Mouse (Mus musculus) heart, embryonic 16.5 days (tissue): ENCODE measurements at regions not wholly inside any gene's neighbourhood (a gene's known extent, or its start where the extent isn't known, plus 50 kb on each side); places are given as distances from the start of the nearest gene placed in this dataset.

ENCODE experiments used
- ATAC-seq: fragments of 200-750 bp; cut with Nextera tagmentation; replicated peaks from 2 replicates; pipeline ENCODE4 v1.8.0; 2017; ENCODE audit warnings: moderate number of reproducible peaks; ENCODE audit not compliant: insufficient read depth, low FRiP score; ENCODE audit errors: extremely low read depth
- H3K27ac ChIP-seq: fragments of 300-500 bp; sonication (generic); 2 replicates; pipeline ENCODE4 v1.5.1; 2014; ENCODE audit warnings: mild to moderate bottlenecking, low read length, control low read depth, moderate library complexity
- H3K27me3 ChIP-seq: fragments of 300-500 bp; sonication (generic); 2 replicates; pipeline ENCODE4 v1.6.1; 2014; ENCODE audit warnings: low read length, mixed read lengths; ENCODE audit not compliant: control insufficient read depth, insufficient read depth
- H3K36me3 ChIP-seq: fragments of 300-500 bp; sonication (generic); 2 replicates; pipeline ENCODE4 v1.6.1; 2014; ENCODE audit not compliant: control insufficient read depth, insufficient read depth
- H3K4me1 ChIP-seq: fragments of 300-500 bp; sonication (generic); 2 replicates; pipeline ENCODE4 v1.6.1; 2014; ENCODE audit warnings: low read length, mixed read lengths; ENCODE audit not compliant: control insufficient read depth, insufficient read depth
- H3K4me2 ChIP-seq: fragments of 300-500 bp; sonication (generic); 2 replicates; pipeline ENCODE4 v1.6.1; 2014; ENCODE audit warnings: low read depth, mild to moderate bottlenecking, control low read depth, low read length
- H3K4me3 ChIP-seq: fragments of 300-500 bp; sonication (generic); 2 replicates; pipeline ENCODE4 v1.5.1; 2014; ENCODE audit warnings: mild to moderate bottlenecking, control low read depth, low read length
- H3K9ac ChIP-seq: fragments of 300-500 bp; sonication (generic); 2 replicates; pipeline ENCODE4 v1.6.1; 2014; ENCODE audit warnings: low read length, control low read depth
- H3K9me3 ChIP-seq: fragments of 300-500 bp; sonication (generic); replicated peaks from 2 replicates; pipeline ENCODE4 v1.6.1; 2016; ENCODE audit warnings: low read length; ENCODE audit not compliant: control insufficient read depth
- WGBS: fragments of 180-500 bp; shearing (Covaris S2); extraction: QIAGEN DNeasy Blood & Tissue Kit; methylation state at CpG from one replicate; pipeline ENCODE4 v1.1.7; 2014; 5-methylcytosine and 5-hydroxymethylcytosine counted together

GRCm38 (mm10) chr10:66951231-66951822 lies 144.6 kb upstream of the Jmjd1c start:
- H3K27me3 ChIP-seq, result no peaks in the 10 kb centered on the region
- H3K4me3 ChIP-seq, result no peak overlapping the region
- no peak for ATAC-seq
- no peaks in the 10 kb centered on the region for H3K4me1 ChIP-seq
- no peak overlapping the region for H3K27ac ChIP-seq
- no peak overlapping the region for H3K4me2 ChIP-seq
- no peak overlapping the region for H3K9ac ChIP-seq
- H3K9me3 ChIP-seq, result no peaks in the 10 kb centered on the region
- no peaks in the 10 kb centered on the region for H3K36me3 ChIP-seq
- WGBS, result 81% methylated on average over 8 of the region's 8 CpGs

DNA sequence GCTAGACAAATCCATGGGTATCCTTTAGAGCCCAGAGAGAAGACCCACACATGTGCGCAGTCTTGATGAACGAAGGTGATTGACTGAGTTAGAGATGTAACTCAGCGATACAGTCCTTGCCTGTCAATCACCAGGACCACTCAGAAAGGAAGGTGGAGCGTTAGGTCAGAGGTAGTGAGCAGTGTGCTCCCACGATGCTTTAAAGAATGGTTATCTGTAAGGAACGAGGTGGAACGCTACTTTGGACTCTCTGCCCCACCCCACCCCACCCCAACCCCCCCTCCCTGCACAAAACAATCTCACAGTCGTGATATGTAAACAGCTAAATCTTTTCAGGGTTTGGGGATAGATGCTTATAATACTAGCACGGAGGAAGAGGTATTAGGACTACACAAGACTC lies 144.0 kb upstream of the Jmjd1c start:
- no peak for ATAC-seq
- 70% methylated on average over 9 of the region's 9 CpGs for WGBS
- H3K36me3 ChIP-seq, result no peaks in the 10 kb centered on the region
- H3K27ac ChIP-seq, result no peak overlapping the region
- H3K9me3 ChIP-seq, result no peaks in the 10 kb centered on the region
- H3K9ac ChIP-seq, result no peak overlapping the region
- no peaks in the 10 kb centered on the region for H3K27me3 ChIP-seq
- H3K4me3 ChIP-seq, result no peak overlapping the region
- no peaks in the 10 kb centered on the region for H3K4me1 ChIP-seq
- no peak overlapping the region for H3K4me2 ChIP-seq

DNA sequence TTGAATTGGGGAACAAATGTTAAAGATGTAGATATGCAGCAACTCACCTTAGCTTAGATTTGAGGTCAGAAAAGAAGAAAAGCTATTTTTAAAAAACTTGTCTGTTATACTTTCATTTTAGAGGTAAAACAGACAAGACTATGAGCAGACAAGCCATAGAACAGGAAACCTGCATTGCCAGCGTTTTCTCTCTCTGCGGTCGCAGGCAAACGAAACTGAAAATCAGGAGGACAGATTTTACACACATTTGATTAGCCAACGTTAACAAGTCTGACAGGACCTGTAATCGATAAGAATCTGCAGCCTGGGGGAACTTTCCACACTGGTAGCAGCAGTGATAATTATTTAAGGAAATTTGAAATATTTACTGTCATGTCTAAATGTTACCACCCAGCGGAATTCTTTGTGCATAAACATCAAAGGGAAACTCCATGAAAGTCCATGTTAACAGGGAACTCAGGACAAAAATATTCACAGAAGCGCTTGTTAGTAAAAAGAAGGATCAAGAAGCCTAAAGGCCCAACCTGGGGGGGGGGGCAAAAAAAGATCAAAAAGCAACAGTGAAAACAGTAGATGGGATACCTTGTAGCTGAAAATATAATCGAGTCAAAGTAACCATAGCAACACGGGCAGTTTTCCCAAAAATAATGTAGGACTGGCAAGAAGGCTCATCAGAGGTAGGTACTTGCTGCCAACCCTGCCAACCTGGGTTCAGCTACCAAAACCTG lies 142.5 kb upstream of the Jmjd1c start:
- Histone ChIP-seq H3K9ac (no peak overlapping the region), H3K4me1 (no peaks in the 10 kb centered on the region), H3K27me3 (no peaks in the 10 kb centered on the region), H3K4me3 (no peak overlapping the region), H3K27ac (no peak overlapping the region), H3K4me2 (no peak overlapping the region), H3K9me3 (no peaks in the 10 kb centered on the region), H3K36me3 (no peaks in the 10 kb centered on the region)
- 75% methylated on average over 10 of the region's 10 CpGs for WGBS
- ATAC-seq, result no peak

GRCm38 (mm10) chr10:66953976-66954505 lies 141.9 kb upstream of the Jmjd1c start:
- H3K4me2 ChIP-seq, result no peak overlapping the region
- H3K9me3 ChIP-seq, result no peaks in the 10 kb centered on the region
- no peaks in the 10 kb centered on the region for H3K36me3 ChIP-seq
- H3K4me3 ChIP-seq, result no peak overlapping the region
- no peaks in the 10 kb centered on the region for H3K4me1 ChIP-seq
- 54% methylated on average over 4 of the region's 4 CpGs for WGBS
- H3K9ac ChIP-seq, result no peak overlapping the region
- no peak for ATAC-seq
- H3K27ac ChIP-seq, result no peak overlapping the region
- H3K27me3 ChIP-seq, result no peaks in the 10 kb centered on the region

GRCm38 (mm10) chr10:66955430-66955829 lies 140.5 kb upstream of the Jmjd1c start:
- WGBS, result 51% methylated on average over 5 of the region's 5 CpGs
- H3K4me2 ChIP-seq, result no peak overlapping the region
- ATAC-seq, result no peak
- no peaks in the 10 kb centered on the region for H3K9me3 ChIP-seq
- no peak overlapping the region for H3K9ac ChIP-seq
- no peaks in the 10 kb centered on the region for H3K27me3 ChIP-seq
- H3K4me1 ChIP-seq, result no peaks in the 10 kb centered on the region
- no peak overlapping the region for H3K4me3 ChIP-seq
- no peak overlapping the region for H3K27ac ChIP-seq
- no peaks in the 10 kb centered on the region for H3K36me3 ChIP-seq

GRCm38 (mm10) chr10:66956619-66957018 lies 139.3 kb upstream of the Jmjd1c start:
- Histone ChIP-seq H3K4me2 (no peak overlapping the region), H3K27ac (no peak overlapping the region), H3K9ac (no peak overlapping the region), H3K36me3 (no peaks in the 10 kb centered on the region), H3K4me3 (no peak overlapping the region), H3K4me1 (no peaks in the 10 kb centered on the region), H3K9me3 (no peaks in the 10 kb centered on the region), H3K27me3 (no peaks in the 10 kb centered on the region)
- ATAC-seq, result no peak
- WGBS, result 78% methylated on average over 4 of the region's 4 CpGs

- Histone ChIP-seq H3K4me3 (no peak overlapping the region), H3K9me3 (no peaks in the 10 kb centered on the region), H3K27me3 (no peaks in the 10 kb centered on the region), H3K27ac (no peak overlapping the region), H3K4me2 (no peak overlapping the region), H3K9ac (no peak overlapping the region), H3K4me1 (no peaks in the 10 kb centered on the region), H3K36me3 (no peaks in the 10 kb centered on the region)
- no peak for ATAC-seq
- WGBS, result 89% methylated on average over 4 of the region's 4 CpGs
Observed at GRCm38 (mm10) chr10:66957373-66957772, 138.6 kb upstream of the Jmjd1c start.
